Mouse (Mus musculus): ENCODE measurements around the gene Hrh1.

The Hrh1 gene

DNA sequence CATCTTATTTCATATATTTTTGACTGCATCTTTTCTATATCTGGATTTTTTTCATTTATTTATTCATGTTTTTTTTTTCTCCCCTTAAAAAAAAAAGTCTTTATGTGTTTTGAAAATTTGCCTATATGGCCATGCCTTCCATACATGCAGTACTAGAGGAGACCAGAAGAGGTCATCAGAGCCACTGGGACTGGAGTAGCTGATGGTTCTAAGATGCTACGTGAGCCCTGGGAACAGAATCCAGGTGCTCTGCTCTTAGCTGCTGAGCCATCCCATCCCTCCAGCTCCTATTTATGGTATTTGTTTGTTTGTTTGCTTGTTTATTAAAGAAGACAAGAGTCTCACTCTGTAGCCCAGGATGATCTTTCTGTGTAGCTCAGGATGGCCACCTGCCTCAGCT is 8.9 kb downstream of the Hrh1 start:
- DNase-seq (ENCODE audit: low spot score in 2 of 2) = no peak

DNA sequence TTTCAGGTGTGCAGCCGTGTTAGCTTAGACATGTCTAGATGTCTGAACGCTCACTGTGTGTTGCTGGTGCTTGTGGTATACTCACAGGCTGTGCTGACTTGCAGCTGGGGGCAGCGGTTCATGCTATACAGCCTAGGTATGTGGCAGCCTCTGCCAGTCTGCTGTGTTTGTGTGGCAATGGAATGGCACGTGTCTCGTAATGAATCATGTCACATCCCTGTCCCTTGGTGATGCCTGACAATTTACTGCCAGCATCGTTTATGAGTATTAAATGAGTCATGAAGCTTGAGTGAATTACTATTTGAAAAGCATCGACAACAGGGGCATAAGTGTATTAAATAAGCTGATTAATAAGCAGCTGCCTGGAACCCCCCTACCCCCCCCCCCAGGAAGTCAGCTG is 9.3 kb downstream of the Hrh1 start:
- no peak for DNase-seq (ENCODE audit: low spot score in 2 of 2)

DNA sequence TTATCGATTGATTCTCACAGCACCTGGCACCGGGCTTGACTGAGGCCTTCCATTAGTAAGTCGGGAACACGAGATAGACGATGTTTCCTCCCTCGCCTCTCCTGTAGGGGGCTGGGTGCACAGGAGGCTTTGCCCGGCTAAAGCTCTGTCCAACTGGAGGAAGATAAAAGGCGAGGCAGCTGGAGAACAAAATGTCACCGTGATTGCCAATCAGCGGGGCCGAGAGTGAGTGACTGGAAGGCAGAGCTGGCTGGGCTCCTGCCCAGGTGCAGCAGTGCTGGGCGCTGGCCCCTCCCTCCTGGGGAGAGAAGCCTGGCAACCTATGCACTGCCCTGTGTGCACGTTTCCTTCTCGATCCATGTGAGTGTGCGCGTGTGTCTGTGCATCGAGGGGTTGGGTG is 10.5 kb downstream of the Hrh1 start:
- no peak for DNase-seq (ENCODE audit: low spot score in 2 of 2)

DNA sequence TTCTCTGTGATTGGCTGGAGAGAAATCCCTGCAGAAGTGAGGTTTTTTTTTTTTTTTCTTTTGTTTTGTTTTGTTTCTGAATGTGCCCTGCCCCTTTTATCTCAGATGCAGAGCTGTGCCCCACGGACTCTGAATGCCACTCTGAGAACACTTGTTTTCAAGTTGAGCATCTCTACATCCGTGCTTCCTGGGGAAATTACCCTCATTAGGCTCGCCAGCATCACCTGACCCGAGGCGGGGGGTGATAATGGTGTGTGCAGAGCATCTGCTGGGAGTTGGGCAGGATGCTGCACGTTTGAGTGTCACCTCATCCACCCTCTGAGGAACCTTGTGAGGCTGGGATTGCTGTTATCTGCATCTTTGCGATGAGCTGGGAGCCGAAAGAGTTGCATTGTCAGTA is 14.2 kb downstream of the Hrh1 start:
- no peak for DNase-seq (ENCODE audit: low spot score in 2 of 2)

DNA sequence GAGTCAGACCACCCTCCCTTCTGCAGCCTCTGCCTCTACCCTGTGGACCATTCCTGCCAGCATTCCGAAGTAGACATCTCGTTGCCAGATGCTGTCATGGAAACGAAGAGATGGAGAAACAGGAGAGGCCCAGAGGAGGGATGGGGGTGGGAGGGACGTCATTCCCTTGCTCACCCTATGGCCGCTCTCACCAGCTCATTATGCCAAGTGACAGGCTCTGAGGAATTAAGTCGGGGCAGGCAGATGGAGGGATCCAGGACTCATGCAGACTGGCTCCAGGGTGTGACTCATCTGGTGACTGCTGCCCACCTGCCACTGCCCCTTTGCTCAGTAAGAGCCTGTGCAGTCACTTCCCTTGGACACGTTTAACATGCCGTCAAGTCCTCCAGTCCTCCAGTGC is 16.8 kb downstream of the Hrh1 start:
- peak; percentile 40 to 53 for DNase-seq (ENCODE audit: low spot score in 2 of 2)

DNA sequence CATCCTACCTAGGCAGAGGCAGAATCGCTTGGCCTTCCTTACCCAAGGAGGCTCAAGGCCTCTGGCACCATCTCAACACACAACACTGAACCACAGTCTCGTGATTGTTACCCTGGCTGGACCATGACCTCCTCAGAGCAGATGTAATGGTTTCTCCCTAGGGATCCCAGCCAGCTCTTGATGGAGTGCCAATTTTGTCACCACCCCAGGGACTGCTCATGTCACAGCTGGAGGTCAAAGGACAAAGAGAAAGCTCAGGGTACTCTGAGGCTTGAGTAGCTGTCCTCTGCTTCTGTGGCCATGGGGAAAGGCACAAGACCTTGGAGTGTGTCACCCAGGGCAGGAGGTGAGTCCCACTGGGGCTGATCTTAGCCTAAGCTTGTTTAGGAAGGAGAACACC is 20.3 kb downstream of the Hrh1 start:
- DNase-seq (ENCODE audit: low spot score in 2 of 2) = no peak

DNA sequence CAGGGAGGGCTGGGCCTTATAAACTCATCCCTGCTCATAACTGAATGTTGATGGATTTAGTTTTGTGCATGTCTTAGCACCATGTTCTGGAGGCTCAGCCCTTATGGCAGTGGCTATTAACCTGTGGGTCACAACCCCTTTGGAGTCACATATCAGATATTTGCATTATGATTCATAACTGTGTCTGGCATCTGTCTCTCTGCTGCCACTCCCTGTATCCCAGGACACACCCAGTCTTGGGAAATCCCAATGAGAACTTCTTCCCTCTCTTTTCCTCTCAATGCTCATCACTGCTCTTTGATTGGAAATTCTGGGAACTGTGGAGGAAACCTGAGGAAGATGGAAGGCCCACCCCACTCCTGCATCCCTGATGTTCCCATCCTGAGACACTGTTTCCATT is 23.3 kb downstream of the Hrh1 start:
- DNase-seq (ENCODE audit: low spot score in 2 of 2) = no peak

DNA sequence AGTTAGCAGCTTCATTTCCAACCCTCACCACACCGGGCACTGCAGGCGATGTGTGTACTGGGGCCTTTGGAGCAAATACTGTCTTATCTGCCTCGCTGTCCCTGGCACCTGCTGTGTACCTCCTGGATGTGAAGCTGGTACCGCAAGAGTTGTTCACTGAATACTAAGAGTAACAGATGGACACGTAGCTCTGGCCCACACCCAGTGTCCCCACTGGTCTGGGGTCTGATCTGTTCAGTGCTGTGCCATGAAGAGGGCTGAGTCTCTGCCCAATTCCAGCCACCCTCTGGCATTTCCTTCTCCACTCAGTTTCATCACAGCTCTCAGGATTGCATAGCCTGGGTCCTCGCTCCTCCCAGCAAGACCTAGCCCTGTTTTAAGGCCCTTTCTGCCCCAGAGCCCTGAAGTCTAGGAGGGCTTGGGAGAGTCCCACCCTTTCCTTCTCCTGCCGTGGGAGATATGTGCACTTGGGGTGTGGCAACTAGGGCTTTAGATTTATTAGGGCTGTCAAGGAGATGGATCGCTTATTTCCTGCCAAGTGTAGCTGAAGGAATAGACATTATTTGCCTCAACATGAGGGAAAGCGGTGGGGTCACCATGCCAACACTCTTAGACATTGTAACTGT is 25.4 kb downstream of the Hrh1 start:
- DNase-seq (ENCODE audit: low spot score in 2 of 2) = no peak

DNA sequence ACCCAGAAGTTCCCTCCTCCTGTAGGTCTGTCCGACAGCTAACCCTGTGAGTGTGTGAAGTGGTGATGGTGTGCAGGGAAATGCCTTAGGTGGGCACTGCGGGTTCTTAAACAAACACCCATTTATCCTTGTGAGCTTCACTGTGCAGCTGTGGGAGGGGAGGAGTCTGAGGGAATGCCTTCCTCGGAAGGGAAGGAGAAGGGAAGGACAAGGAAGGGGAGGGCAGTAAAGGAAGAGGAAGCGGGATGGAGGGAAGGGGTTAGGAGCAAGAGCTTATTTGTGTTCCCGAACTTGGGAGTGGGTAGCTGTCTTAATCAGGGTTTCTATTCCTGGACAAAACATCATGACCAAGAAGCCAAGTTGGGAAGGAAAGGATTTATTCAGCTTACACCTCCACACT is 27.6 kb downstream of the Hrh1 start:
- no peak for DNase-seq (ENCODE audit: low spot score in 2 of 2)

DNA sequence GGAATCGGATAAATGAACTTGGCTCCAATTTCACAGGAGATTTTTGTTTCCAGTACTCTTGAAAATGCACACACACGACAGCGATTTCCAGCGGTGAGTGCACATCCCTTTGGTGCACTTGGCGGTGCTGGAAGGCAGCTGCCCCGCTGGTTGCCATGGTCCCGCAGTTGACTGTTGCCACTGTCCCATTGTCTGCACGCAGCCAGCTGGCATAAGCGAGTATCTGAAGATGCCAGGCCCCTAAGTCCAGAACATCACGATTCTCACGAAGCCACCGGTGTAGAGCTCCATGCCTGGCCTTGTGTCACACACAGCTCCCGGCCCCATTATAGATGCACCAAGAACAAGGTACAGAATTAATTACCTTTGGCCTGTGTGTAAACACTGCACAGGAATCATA is 29.9 kb downstream of the Hrh1 start:
- no peak for DNase-seq (ENCODE audit: low spot score in 2 of 2)

- DNase-seq (ENCODE audit: low spot score in 2 of 2) = no peak
Observed at GRCm38 (mm10) chr6:114428831-114429230, 31.1 kb downstream of the Hrh1 start.

- DNase-seq (ENCODE audit: low spot score in 2 of 2) = no peak
Observed at GRCm38 (mm10) chr6:114432591-114432990, 34.9 kb downstream of the Hrh1 start.

GRCm38 (mm10) chr6:114434524-114434923 is 36.8 kb downstream of the Hrh1 start:
- DNase-seq (ENCODE audit: low spot score in 2 of 2) = no peak

GRCm38 (mm10) chr6:114440302-114440701 is 42.6 kb downstream of the Hrh1 start:
- no peak for DNase-seq (ENCODE audit: low spot score in 2 of 2)

DNA sequence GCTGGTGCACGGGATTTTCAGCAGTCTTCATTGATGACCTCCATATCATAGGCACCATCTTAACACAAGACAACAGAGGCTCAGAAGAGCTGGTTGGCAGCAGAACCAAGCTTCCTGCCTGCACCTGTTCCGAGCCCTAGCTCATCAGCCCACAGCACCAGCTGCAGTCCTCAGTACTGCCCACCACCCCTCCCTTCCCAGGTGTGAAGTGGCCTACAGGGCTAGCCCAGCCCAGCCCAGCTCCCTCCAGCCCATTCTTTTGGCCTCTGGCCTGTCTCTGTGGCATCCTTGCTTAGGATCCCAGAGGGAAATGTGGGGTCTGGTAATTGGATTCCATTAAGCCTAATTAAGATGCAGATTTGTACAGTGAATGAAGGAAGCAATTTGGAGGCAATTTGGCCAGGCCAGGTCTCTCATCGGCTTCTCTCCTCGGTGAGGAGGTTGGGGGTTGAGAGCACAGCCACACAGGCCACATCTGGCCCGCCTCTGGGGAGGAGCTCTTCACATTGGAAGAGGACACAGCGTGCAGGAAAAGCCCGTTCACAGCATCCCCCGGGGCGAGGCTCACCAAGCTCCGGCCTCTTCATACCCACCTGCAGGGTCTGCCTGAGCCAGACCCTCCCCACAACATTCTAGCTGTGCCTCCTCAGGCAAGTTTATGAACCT is 43.2 kb downstream of the Hrh1 start:
- no peak for DNase-seq (ENCODE audit: low spot score in 2 of 2)

DNA sequence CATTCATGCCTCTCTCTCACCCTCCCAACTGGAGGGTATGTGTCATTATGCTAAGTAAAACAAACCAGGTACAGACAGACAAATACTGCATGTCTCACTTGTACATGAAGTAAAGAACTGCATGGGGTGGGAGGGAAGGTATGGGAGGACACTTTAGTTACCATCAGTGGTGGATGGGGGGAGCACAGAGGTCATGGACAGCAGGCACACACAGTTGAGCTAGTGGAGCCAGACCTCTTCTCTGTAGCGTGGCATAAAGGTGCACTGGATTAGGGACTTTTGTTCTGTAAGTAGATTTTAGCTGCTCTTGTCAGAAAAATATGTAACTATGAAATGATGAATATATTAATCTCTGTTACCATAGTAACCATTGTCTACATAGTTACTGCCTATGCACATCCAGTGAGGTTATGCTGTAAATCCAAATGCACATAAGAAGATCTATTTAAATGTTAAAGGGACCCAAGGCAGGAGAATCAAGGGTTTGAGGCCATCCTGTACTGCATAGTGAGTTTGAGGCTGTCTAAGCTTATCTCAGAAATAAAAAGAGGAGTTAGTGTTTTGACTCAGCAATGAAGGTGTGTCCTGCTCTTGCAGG is 46.6 kb downstream of the Hrh1 start:
- DNase-seq (ENCODE audit: low spot score in 2 of 2) = no peak

DNA sequence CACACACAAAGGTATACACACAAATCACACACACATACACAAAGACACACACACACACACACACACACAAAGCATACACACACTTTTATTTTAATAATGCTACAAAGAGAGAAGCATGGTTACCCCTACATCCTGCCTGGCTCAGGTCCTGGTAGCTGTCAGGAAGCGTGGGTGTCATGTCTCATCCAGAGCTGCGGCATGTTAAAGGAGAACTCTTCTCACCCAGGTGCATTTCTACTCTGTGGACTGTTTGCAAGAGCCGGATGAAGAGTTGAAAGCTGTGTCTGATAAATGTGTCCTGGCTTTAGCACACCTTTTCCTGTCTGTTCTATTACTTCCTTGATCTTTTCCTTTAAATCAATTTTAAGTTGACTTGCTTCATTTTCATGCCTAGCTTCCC is 47.2 kb downstream of the Hrh1 start:
- no peak for DNase-seq (ENCODE audit: low spot score in 2 of 2)

GRCm38 (mm10) chr6:114448888-114449287 is 51.2 kb downstream of the Hrh1 start:
- peak; percentile 33 to 45 for DNase-seq (ENCODE audit: low spot score in 2 of 2)

- no peak for DNase-seq (ENCODE audit: low spot score in 2 of 2)
Observed at GRCm38 (mm10) chr6:114455267-114455666, 57.5 kb downstream of the Hrh1 start.

GRCm38 (mm10) chr6:114456255-114457042 is 58.7 kb downstream of the Hrh1 start:
- no peak for DNase-seq (ENCODE audit: low spot score in 2 of 2)

- DNase-seq (ENCODE audit: low spot score in 2 of 2) = no peak
Observed at GRCm38 (mm10) chr6:114457299-114457698, 59.6 kb downstream of the Hrh1 start.

DNA sequence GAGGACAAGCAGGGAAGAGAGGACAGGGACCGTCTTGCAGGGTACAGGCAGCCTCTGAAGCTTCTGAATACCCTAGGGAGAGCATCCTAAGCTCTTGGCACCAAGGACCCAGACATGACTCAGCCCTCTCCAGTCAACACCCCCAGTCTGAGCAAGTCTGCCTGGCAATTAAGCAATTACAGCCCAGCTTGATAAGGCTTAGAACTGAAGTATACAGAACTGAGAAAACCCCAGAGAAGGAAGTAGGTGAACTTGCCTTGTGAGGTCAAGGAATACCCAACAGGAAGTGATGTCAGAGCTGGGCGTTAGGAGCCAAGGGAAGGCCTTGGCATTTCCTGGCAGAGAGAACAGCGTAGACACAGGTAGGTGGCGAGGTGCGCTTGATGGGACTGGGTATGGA is 60.5 kb downstream of the Hrh1 start:
- DNase-seq (ENCODE audit: low spot score in 2 of 2) = no peak

DNA sequence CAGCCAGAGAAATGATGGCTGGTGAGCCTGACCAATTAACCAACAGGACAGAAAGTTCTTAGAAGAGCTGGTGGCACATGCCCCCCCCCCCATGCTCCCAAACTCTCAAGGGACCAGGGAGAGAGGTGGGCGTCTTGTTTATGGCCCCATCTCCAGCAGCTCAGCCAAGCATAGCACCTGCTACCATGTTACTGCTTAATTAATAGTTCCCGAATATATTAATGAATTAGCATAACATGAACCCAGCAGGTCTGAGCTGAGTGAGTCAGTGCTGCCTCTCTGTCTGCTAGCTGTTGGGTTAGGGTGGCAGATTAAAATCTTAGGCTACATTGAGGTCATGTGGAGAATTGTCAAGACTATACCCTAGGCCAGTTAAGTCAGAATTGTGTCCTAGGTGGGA is 62.2 kb downstream of the Hrh1 start:
- no peak for DNase-seq (ENCODE audit: low spot score in 2 of 2)
